Mouse (Mus musculus): ENCODE measurements at regions not wholly inside any gene's neighbourhood (a gene's known extent, or its start where the extent isn't known, plus 50 kb on each side); places are given as distances from the start of the nearest gene placed in this dataset.

- TF ChIP-seq CTCF (IDR thresholded peaks at IDR 0.05; ENCODE audit: borderline replicate concordance, insufficient read depth, low read depth, low read length) (no peak), POLR2A (IDR thresholded peaks at IDR 0.05; ENCODE audit: borderline replicate concordance, insufficient read depth, low read length) (no peak)
Observed at GRCm38 (mm10) chr2:179390924-179391461, 51.2 kb upstream of the Cdh4 start.
